ENCODE assay signal across 8 mouse cellular contexts in the genomic region with DNA sequence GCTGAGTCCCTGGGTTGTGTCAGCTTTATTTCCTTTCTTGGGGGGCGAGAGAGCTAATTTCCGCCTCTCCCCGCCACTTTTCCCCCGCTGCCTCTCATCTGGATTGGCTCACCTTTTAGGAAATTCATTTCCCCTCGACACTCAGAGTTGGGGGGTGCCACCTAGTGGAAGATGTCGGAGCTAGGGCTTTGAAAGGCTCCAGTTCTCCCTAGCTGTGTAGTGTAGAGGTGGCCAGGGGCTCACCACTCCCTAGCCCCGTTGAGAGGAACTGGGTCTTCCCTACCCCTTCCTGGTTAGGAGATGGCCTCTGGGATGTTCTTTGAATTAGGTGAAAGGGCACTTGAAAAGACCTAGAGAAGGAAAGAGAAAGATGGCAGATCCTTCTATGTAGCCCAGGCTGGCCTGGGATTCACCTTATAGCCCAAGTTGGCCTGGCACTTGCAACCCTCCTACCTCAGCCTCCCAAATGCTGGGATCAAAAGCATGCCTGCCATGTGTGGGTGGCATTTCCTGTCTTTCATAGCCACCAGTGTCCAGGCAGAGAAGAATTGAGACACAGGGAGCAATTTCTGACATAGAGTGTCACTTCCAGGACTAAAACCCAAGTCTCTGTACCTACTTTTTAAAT. TPM values are rescaled to one million over a fixed set of nuclear protein-coding genes. Genes with fewer than 3 reads are reported as not detected.
A peak's percentile ranks its signal among the peaks of the same experiment; 100 is the strongest.
DNase-seq lines count a peak whose midpoint lies in the region; ATAC-seq and TF ChIP-seq lines count a peak whose summit lies in the region.

No protein-coding gene starts in this region.

- 0 out of 2 replicates have a peak, but pooled peaks have one; percentile 30 for TF ChIP-seq EP300 in lung, postnatal 0 days (IDR thresholded peaks at IDR 0.05)

- peak; percentile 82 for DNase-seq in ES-E14 (ENCODE audit: low read depth, low spot score)
- peak; percentile 83 for DNase-seq in c-Kit-positive CD71-negative TER-119-negative erythroid progenitor cells, embryonic 14.5 days (ENCODE audit: low read depth)
- peak; percentile 79 to 86 for DNase-seq in heart, postnatal 14 days
- peak; percentile 62 for DNase-seq in large intestine, adult 2 months (ENCODE audit: low read depth, low spot score)
- peak; percentile 87 for DNase-seq in lung, postnatal 0 days (ENCODE audit: low spot score)
- DNase-seq in retina, postnatal 1 day: peak; percentile 86
- peak; percentile 77 for DNase-seq in yolk sac, embryonic 10.5 days (ENCODE audit: low spot score)

- H3K9ac ChIP-seq in ES-E14 (ENCODE audit: insufficient read depth, low read depth, low read length, poor library complexity, severe bottlenecking): peak overlapping the region; percentile 64
- H3K9ac ChIP-seq in forebrain, embryonic 12.5 days: peak overlapping the region; percentile 62
- peak overlapping the region; percentile 27 for H3K9ac ChIP-seq in lung, postnatal 0 days (replicated peaks; ENCODE audit: low read depth)

- H3K4me1 ChIP-seq in ES-E14 (ENCODE audit: control insufficient read depth in 2 of 2, insufficient read depth in 2 of 2, low read length in 2 of 2, poor library complexity in 1 of 2): peaks cover 0 to 11% of the 10 kb centered on the region in 2 experiments; a peak in 3 of 4 replicates
- peaks cover 15% of the 10 kb centered on the region for H3K4me1 ChIP-seq in forebrain, embryonic 12.5 days
- H3K4me1 ChIP-seq in lung, postnatal 0 days (ENCODE audit: insufficient read depth, low read depth, low read length): peaks cover 9% of the 10 kb centered on the region; the same call in 1 of the 2 replicates

- WGBS in forebrain, embryonic 12.5 days: 2% methylated on average over 7 of the region's 7 CpGs
- under 1% methylated on average over 7 of the region's 7 CpGs for WGBS in large intestine, adult 2 months
- WGBS in lung, postnatal 0 days: under 1% methylated on average over 7 of the region's 7 CpGs

- H3K36me3 ChIP-seq in ES-E14 (ENCODE audit: control insufficient read depth, insufficient read depth, low read length, poor library complexity, severe bottlenecking): peaks cover 28% of the 10 kb centered on the region
- peaks cover 22% of the 10 kb centered on the region for H3K36me3 ChIP-seq in forebrain, embryonic 12.5 days (replicated peaks)
- peaks cover 15% of the 10 kb centered on the region; the same call in 1 of the 2 replicates for H3K36me3 ChIP-seq in lung, postnatal 0 days (ENCODE audit: insufficient read depth, low read length)

- intact Hi-C loops in heart, postnatal 14 days (cut with DNase I): loop anchor here (2.0 kb wide), 2 partner anchors 20 to 122 kb away; no protein-coding TSS in a partner anchor

- no peaks in the 10 kb centered on the region for H3K9me3 ChIP-seq in ES-E14 (ENCODE audit: control insufficient read depth, insufficient read depth, low read depth, low read length)
- no peaks in the 10 kb centered on the region for H3K9me3 ChIP-seq in forebrain, embryonic 12.5 days
- no peaks in the 10 kb centered on the region for H3K9me3 ChIP-seq in lung, postnatal 0 days (ENCODE audit: low read length)

- peak; percentile 85 for TF ChIP-seq CTCF in lung, postnatal 0 days (IDR thresholded peaks at IDR 0.05)

- in situ Hi-C loops in ES-E14 (cut with MboI; ENCODE audit: low sequenced_read_pairs in 2 of 2, unreplicated experiment in 2 of 2): loop anchor here in 1 of 2 experiments (10.0 kb wide), 1 partner anchor 106 kb away; no protein-coding TSS in a partner anchor

- peak overlapping the region; percentile 20; the same call in 1 of the 2 replicates for H3K27ac ChIP-seq in ES-E14 (ENCODE audit: insufficient read depth, low read depth, low read length, poor library complexity, severe bottlenecking)
- H3K27ac ChIP-seq in forebrain, embryonic 12.5 days: peak overlapping the region; percentile 77
- peak overlapping the region; percentile 80 for H3K27ac ChIP-seq in lung, postnatal 0 days (ENCODE audit: low read length)

- peaks cover 9% of the 10 kb centered on the region for H3K27me3 ChIP-seq in forebrain, embryonic 12.5 days
- no peaks in the 10 kb centered on the region for H3K27me3 ChIP-seq in lung, postnatal 0 days (replicated peaks; ENCODE audit: insufficient read depth, low read length)

- ATAC-seq in forebrain, embryonic 12.5 days (ENCODE audit: low FRiP score): no peak
- ATAC-seq in lung, postnatal 0 days: peak; percentile 34

- H3K4me2 ChIP-seq in forebrain, embryonic 12.5 days: peak overlapping the region; percentile 98
- peak overlapping the region; percentile 63 for H3K4me2 ChIP-seq in lung, postnatal 0 days (replicated peaks; ENCODE audit: low read depth, low read length)

- H3K4me3 ChIP-seq in ES-E14 (ENCODE audit: insufficient read depth in 1 of 2, low read depth in 1 of 2, low read length in 2 of 2, poor library complexity in 1 of 2, severe bottlenecking in 1 of 2): peak overlapping the region; percentile 68 to 83
- H3K4me3 ChIP-seq in forebrain, embryonic 12.5 days (replicated peaks): peak overlapping the region; percentile 56
- peak overlapping the region; percentile 72 for H3K4me3 ChIP-seq in lung, postnatal 0 days (ENCODE audit: low read depth, low read length)

TF ChIP-seq in ES-E14, 5 proteins besides CTCF, POLR2A, EP300 and RAD21:
- TF ChIP-seq ZC3H11A (IDR thresholded peaks at IDR 0.05; ENCODE audit: borderline replicate concordance, low read depth, low read length) (0 out of 2 replicates have a peak, but pooled peaks have one; percentile 30), CHD2 (IDR thresholded peaks at IDR 0.05; ENCODE audit: low read depth, low read length) (no peak), MAFK (IDR thresholded peaks at IDR 0.05; ENCODE audit: insufficient read depth, low read depth, low read length) (no peak)

RNA-seq across cellular contexts. Expression of a gene that starts 1.0 kb away (rescaled TPM):
- 81.5 and 154 TPM in 2 replicates for total RNA-seq in ES-E14 (2012; rRNA removed)
- polyA plus RNA-seq in forebrain, embryonic 12.5 days (2016; fragmentation: Nextera tagmentation; extraction: Ambion mirVana): 55.5 and 57.6 TPM in 2 replicates
- 100 to 1,000 TPM; 130 to 136 TPM for total RNA-seq in heart, postnatal 14 days (2021)
- polyA plus RNA-seq in large intestine, adult 2 months (2012; rRNA removed): 110 and 122 TPM in 2 replicates
- 215 and 223 TPM in 2 replicates for polyA plus RNA-seq in lung, postnatal 0 days (2015; fragmentation: Nextera tagmentation; extraction: Ambion mirVana)

RNA-seq across cellular contexts. Expression of a gene that starts 16.4 kb away (rescaled TPM):
- 6.7 and 13.1 TPM in 2 replicates for total RNA-seq in ES-E14 (2012; rRNA removed)
- 13.3 and 15.2 TPM in 2 replicates for polyA plus RNA-seq in forebrain, embryonic 12.5 days (2016; fragmentation: Nextera tagmentation; extraction: Ambion mirVana)
- 10 to 100 TPM; 10.5 to 11.4 TPM for total RNA-seq in heart, postnatal 14 days (2021)
- polyA plus RNA-seq in large intestine, adult 2 months (2012; rRNA removed): 2.1 and 3.9 TPM in 2 replicates
- 3.2 and 3.4 TPM in 2 replicates for polyA plus RNA-seq in lung, postnatal 0 days (2015; fragmentation: Nextera tagmentation; extraction: Ambion mirVana)

RNA-seq across cellular contexts. Expression of a gene that starts 23.4 kb away (rescaled TPM):
- 152 and 175 TPM in 2 replicates for total RNA-seq in ES-E14 (2012; rRNA removed)
- 173 TPM in 2 replicates for polyA plus RNA-seq in forebrain, embryonic 12.5 days (2016; fragmentation: Nextera tagmentation; extraction: Ambion mirVana)
- 100 to 1,000 TPM; 163 to 176 TPM for total RNA-seq in heart, postnatal 14 days (2021)
- 332 and 343 TPM in 2 replicates for polyA plus RNA-seq in large intestine, adult 2 months (2012; rRNA removed)
- 214 TPM in 2 replicates for polyA plus RNA-seq in lung, postnatal 0 days (2015; fragmentation: Nextera tagmentation; extraction: Ambion mirVana)

RNA-seq across cellular contexts. Expression of a gene that starts 37.9 kb away (rescaled TPM):
- total RNA-seq in ES-E14 (2012; rRNA removed): 6.7 and 15.9 TPM in 2 replicates
- polyA plus RNA-seq in forebrain, embryonic 12.5 days (2016; fragmentation: Nextera tagmentation; extraction: Ambion mirVana): 103 and 113 TPM in 2 replicates
- total RNA-seq in heart, postnatal 14 days (2021): under 1 TPM in 1 of 2 experiments, not detected in 1; 0.29 TPM
- polyA plus RNA-seq in large intestine, adult 2 months (2012; rRNA removed): 4.3 and 4.6 TPM in 2 replicates
- polyA plus RNA-seq in lung, postnatal 0 days (2015; fragmentation: Nextera tagmentation; extraction: Ambion mirVana): 1.7 and 1.9 TPM in 2 replicates

RNA-seq across cellular contexts. Expression of a gene that starts 38.8 kb away (rescaled TPM):
- 6.6 and 7.8 TPM in 2 replicates for total RNA-seq in ES-E14 (2012; rRNA removed)
- polyA plus RNA-seq in forebrain, embryonic 12.5 days (2016; fragmentation: Nextera tagmentation; extraction: Ambion mirVana): 3.5 and 4.5 TPM in 2 replicates
- total RNA-seq in heart, postnatal 14 days (2021): 1 to 10 TPM; 3.1 to 3.3 TPM
- polyA plus RNA-seq in large intestine, adult 2 months (2012; rRNA removed): 1.9 and 3.4 TPM in 2 replicates
- polyA plus RNA-seq in lung, postnatal 0 days (2015; fragmentation: Nextera tagmentation; extraction: Ambion mirVana): 13.0 and 14.9 TPM in 2 replicates

Comparison
In these comparisons a context has a peak if more than half of its experiments do, and no peak if none do; other contexts are left out.
1. H3K27ac ChIP-seq: peak in every context shown above with its lines; median percentile 80 in lung, postnatal 0 days; 77 in forebrain, embryonic 12.5 days; 20 in ES-E14.